Mouse (Mus musculus) ES-CJ7 (cell line): ENCODE data around the gene Suox.
"Not testable (repeated sequence)": the region's sequence is repeated elsewhere in the genome, so short reads cannot be mapped to it uniquely, and the experiment has no call there.

ENCODE experiments used
- DNase-seq: peaks from one replicate; pipeline ENCODE4 v3.0.0; 2011; ENCODE audit warnings: low read depth, low spot score

Gene Suox

DNA sequence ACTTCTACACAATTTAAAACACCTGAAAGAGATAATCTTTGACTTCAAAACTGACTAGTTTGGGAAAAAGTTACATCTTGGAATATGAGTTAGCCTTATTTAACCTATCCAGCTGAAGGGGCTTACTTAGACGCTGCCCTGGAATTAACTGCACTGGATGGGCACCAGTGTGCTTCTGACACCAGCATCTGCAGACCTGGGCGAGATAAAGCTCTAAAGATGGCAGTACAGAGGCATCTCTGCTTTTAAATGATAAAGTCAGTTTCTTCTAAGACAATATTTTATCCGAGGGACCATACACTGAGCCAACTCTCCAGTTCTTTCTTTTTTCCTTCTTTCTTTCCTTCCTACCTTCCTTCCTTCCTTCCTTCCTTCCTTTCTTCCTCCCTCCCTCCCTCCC lies 9.1 kb downstream of the Suox start:
- DNase-seq: no peak

DNA sequence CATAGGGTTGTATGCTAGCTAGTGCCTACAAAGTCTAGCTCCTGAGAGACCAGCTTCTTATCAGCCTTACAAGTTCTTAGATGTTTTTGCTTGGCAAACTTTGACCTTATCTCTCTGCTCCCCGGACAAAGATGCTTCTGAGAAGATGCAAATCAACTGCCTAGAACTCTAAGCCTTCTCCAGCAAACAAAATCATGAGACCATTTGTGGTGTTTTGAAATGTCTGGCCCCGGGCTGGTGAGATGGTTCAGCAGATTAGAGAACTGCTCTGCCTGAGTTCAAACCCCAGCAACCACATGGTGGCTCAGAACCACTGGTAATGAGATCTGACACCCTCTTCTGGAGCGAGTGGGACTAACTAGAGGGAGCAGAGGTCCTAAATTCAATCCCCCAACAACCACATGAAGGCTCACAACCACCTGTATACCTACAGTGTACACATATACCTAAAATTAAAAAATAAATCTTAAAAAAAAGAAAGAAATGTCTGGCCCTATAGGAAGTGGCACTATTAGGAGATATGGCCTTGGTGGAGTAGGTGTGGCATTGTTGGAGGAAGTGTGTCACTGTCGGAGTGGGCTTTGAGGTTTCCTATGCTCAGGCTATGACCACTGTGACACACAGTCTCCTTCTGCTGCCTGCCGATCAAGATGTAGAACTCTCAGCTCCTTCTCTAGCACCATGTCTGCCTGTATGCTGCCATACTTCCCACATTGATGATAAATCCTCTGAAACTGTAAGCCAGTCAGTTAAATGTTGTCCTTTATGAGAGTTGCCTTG lies 10.2 kb downstream of the Suox start:
- no peak for DNase-seq

DNA sequence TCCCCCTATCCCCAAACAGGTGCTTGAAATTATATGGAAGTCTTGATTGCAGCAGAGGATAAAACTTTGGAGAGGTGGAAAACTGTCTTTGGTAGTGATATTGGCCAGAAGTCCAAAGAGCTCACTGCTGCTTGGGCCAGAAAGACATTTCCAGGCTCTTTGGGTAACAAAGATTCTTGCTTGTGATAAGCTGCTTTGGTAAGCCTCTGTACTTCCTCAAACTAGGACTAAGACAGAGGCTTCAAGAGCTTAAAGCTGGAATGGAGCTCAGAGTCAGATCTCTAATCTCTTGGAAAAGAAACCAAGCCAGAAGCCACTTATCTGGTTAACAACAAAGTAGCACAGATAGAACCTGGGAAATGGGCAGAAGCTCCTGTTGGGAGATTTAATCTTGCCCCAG lies 11.4 kb downstream of the Suox start:
- no peak for DNase-seq

DNA sequence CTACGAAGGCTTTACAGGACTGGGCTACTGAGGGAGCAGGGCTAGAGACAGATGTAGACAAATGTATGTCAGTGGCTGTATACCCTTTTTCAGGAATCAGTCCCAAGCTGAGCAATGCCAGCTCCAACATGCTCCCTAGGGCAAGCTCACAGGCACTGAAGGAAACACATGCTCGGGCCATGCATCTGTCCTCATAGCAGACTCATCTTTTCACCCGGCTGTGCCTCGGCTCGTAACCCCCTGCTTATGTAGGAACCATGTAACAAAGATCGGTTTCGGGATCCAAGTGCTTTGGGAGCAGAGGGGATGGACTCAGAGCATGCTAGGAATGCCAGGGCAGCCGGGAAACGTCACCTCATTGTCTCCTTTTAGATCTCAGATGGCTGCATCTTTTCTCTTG lies 14.4 kb downstream of the Suox start:
- DNase-seq: no peak

DNA sequence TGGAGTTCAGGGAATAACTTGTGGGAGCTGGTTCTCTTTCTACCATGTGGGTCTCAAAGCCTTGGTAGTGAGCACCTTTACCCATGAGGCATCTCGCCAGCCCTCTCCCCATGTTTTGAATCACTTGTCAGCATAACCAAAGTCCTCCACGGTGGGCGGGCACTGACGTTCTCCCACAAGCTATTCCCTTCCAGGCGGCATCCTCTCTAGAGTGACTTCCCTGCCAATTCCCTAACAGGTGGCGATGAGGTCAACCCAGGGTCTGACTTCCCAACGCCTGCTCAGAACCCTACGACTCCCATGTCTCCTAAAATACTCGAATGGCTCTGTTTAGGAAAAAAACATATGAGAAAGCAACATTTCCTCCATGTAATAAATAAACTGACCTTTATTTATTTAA lies 16.0 kb downstream of the Suox start:
- no peak for DNase-seq

DNA sequence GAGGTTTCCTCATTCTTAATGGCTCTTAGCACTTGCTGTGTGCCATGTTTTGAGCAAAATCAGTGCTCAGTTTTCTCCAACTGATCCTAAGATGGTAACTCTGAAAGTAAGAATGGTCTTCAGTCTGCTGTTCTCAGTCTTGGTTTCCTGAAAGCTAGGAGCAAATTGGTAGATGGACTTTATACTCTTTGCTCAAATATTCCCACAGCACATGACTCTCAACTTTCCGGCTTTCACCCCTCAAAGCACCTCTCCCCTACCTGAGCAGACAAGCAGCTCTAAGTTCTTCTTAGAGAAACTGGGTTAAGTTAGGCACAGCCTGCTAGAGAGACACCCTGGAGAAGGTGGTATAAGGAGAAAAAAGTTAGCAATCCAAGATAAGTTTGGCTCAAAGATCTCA lies 17.1 kb downstream of the Suox start:
- no peak for DNase-seq

DNA sequence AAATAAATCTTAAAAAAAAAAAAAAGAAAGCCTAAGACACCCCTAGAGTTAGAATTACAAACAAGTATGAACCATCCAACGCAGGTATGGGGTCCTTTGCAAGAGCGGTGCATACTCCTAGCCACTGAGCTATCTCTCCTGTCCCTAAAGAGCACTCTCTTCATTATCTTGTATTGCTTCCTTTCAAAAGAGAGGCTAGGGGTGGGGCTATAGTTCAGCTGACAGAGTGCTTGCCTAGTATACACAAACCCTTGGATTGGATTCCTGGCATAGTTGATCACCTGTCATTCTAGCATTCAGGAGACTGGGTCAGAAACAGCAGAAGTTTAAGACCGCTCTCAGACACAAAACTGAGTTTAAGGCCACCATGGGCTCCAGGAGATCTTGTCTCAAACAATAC lies 18.6 kb downstream of the Suox start:
- DNase-seq: no peak

DNA sequence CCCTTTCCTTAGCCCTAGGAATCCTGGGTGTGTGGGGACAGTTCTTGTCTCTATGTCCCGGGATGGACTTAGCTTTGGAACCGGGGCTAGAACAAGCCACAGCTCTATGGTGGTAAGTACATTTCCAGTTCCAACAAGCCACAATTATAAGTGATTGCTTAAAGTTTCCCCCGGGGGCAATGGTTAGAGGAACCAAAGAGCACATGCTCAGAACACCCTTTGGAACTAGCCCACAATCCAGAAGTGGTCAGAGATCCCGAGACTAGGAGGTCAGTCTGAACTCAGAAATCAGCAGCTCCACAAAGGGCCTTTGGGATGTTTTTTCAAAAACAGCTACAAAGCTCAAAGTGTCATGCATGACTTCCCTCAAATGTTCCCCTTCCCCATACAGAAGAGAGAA lies 20.0 kb downstream of the Suox start:
- DNase-seq: no peak

DNA sequence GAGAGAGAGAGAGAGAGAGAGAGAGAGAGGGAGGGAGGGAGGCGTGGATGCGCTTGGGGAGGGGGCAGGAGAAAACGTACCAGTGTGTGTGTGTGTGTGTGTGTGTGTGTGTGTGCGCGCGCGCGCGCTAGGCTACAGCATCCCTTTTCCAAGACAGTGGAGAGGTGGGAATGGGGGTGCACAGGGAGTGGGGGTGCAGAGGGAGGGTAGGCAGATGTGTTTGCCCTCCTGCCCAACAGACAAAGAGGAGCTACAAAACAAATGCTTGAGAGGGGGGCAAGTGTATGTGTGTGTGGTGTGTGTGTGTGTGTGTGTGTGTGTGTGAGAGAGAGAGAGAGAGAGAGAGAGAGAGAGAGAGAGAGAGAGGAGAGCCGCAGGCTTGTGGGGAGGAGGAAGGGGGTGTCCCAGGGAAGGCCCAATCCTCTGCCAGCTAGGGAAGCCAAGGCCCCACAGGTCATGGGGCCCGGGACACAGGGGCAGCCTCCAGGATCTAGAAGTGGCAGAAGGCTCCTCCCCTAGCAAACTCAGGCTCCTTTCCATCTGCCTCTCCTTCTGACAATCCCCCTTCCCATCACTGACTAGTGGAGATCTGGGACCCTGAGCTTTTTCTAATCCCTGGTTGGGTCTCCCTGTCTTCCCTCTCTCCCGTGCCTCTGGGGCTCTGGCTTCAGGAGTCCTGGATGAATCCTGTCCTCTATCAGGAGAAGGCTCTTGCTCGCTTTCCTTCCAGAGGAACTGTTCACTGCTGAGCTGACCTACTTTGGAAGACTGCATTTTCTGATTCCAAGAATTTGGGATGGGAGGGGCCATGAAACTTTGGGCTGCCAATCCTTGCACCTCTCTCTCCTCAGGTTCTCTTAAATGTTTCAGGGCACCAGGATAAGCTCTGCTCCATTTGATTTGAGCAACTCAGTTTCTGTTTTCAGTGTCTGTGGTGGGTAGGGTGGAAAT lies 27.5 kb downstream of the Suox start:
- DNase-seq: no peak

DNA sequence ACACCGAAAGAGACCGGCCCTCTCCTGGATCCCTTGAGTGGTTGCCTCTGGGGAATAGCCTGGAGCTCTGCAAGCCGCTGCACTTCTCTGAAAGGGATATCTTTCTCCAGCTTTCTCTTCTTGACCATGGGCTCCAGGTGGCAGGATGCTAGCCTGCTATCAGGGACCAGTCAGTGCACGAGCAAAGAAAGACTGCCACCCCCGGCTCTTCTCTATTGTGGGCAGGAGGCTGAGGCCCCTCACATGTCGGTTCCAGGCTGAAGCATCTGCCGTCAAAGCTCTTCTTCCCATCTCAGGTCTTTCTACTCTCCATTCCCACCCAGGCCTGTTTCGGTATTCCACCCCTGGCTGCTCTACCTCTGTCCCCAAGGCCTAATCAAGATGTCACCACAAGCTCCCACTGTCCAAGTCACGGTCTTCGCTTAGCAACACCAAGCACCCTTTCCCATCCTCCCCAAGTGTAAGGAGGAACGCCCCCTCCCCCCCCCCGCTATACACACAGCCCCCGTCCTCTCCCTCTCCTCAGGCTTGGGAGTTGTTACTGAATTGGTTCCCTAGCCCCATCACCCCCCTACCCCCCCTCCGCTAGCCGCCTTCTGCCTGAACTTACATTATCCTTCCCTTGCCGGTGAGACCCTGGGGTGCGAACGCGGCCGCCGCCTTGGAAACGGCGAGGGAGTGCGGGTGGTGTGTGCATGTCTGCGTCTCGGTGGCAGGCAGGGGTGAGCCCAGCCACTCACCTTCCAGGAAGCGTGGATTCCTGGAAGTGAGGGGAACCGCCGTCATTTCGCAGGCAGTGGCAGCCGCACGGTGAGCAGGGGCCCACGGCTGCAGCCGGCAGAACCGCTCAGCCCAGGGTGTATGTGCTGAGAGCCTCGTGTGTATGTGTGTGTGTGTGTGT lies 28.5 kb downstream of the Suox start, which contains the start of gene Ikzf4:
Gene Ikzf4 (minus strand): TSS at position 881 of the 901 bp plus-strand sequence.
- peak; percentile 52 for DNase-seq

DNA sequence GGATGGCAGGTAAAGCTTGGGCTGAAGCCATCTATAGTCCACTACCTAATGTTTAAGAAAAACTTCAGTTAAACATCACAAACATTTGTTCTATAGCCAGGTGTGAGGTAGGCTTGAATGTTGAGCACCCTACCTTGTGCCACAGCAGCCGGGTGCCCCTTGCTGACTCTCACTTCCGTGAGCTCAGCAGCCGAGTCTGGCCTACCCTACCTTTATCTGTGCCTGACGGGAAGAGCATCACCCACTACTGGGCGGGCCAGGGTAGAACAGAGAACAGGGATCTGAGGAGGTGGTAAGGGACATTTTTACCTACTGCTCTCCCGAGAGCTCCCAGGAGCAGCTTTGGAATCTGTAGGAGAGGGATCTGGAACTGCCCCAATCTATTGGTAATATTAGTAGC lies 31.1 kb downstream of the Suox start:
- no peak for DNase-seq

DNA sequence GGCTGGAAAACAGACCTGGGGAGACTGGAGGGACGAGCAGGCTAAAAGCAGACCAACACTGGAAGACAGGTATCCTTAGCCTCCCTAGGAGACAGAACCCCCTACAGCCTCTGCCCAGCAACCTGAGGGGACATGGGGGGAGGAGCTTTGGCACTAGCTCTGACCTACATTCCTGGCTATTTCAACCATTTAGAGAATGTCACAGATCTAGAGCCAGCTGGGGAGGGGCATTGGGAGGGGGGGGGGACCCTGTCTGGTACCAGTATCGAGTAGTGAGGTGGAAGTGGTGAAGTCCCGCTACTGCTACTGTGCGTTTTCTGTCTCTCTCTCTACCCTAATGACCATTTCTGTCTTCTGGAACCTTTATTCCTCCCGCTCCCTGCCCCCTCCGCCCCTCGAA lies 32.0 kb downstream of the Suox start:
- DNase-seq: no peak

DNA sequence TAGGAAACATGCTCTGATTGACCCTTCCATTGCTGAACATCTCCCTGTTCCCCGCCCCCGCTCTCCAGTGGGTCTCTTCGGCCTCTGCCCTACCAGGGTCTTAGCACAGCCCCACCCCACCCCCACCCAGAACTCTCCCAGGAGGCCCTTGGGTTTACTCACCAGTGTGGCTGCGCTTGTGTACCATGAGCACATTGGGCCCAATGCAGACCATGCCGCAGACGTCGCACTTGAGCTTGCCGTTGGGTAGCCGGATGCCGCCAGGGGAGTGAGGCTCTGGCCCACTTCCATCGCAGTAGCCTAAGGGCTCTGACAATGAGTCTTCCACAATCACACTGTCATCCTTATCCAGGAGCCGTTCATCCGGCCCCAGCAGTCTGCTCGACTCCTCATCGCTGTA lies 33.0 kb downstream of the Suox start:
- peak; percentile 59 for DNase-seq

DNA sequence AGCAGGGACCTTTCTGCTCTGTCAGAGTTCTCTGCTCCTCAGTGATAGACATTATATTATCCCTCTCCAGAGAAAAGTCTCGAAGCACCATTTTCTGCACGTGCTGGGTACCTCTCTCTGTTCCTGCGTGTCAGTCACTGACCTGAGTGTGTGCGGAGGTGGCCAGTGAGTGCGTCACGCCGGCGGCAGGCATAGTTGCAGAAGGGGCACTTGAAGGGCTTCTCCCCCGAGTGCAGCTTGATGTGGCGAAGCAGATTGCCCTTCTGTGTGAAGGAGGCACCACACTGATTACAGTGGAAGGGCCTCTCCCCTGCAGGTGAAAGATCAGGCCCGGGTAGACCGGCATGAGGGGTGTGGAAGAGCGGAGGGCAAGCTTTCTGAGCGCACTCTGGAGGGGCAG lies 33.9 kb downstream of the Suox start:
- DNase-seq: no peak

DNA sequence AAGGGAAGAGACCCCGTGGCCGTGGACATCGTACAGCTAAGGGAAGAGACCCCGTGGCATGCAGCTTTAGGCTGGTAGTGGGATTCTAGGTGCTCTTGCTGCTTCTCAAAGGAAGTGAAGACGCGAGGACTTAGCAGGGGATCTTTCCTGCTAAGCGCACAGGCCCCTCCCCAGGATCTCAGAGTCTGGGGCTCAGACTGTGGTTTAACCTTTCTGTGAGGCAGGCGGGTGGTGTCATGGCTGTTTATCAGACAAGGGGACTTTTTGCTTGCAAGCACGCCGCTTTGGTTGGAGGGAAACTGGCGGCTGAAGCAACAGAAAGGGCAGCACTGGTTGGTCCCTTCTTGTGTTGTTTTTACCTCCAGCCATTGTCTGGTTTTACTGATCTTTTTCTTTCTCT lies 36.9 kb downstream of the Suox start:
- DNase-seq: no peak

DNA sequence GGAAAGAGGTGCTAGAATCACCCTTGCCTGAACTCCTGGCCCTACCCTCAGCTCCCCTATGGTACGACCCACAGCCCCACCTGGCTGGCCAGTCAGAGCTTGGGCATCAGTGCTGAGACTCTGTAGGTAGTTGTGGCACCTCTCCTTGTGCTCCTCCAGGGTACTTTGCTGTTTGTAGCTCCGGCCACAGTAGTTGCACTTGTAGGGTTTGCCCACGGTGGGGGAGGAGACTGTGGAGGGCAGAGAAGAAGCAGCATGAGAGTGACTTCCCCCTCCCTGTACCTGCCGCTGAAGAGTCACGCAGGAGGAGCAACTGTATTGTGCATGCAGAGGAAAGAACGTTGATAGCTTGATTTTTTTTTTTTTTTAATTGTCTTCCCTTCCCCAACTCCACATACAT lies 37.3 kb downstream of the Suox start:
- DNase-seq: no peak

DNA sequence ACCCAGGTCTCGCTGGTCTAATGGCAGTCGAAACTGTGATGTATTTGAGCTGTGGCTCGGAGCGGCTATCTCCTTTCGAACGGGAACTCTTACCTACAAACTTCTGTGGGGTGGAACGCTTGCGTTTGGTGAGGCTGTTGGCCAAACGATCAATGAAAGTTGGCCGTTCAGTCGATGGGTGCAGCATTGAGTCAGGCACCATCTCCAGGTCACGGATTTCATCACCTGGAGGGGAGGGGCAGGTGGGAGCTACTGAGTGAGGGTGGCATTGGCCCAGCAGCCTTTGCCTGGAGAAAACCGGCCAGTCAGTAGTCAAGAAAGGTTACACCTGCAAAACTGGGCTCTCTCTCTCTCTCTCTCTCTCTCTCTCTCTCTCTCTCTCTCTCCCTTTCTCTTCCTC lies 38.2 kb downstream of the Suox start:
- no peak for DNase-seq

DNA sequence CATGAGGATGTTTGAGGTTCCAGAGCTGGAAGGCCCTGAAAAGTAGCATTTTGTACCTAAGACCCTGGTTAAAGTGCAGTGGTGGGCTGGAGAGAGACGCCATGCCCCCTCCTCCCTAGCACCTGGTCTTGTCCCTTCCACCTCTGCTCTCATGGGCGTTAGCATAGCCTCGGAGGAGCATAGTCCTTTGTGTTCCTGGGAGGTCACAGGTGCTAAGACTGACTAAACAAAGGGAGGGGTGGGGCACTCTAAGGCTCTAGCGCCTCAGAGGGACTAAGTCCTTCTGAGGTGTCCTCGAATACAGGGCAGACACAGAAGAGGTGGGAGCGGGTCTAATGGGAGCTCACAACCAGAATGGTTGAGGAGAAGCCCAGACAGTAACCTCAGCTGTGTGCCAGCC lies 42.3 kb downstream of the Suox start:
- DNase-seq: peak; percentile 88

DNA sequence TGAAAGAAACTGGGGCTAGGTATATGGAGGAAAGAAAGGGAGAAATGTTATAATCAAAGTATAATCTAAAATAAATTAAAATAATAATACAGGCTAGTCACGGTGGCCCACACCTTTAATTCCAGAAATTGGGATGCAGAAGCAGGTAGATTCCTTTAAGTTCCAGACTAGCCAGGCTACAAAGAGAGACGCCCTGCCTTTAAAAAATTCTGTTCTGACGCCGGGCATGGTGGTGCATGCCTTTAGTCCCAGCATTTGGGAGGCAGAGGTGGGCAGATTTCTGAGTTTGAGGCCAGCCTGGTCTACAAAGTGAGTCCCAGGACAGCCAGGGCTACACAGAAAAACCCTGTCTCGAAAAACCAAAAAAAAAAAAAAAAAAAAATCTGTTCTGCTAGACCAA lies 43.6 kb downstream of the Suox start:
- not testable (repeated sequence) for DNase-seq

DNA sequence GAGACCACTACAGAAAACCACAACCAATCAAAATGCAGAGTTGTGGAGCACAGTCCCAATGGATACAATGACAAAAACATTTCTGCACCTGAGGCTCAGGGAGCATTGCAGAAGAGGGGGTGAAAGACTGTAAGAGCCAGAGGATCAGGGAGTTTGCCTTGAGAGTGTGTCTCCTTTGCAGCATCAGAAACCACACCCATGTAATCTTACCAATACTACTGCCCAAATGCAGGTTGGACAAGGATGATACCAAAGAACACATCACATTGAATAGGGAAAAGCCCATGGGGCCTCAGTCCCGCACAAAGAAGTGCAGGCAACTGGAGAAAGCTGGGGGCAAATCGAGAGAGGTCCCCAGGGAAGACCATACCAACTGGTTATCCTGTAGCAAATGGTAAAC lies 44.1 kb downstream of the Suox start:
- DNase-seq: no peak

DNA sequence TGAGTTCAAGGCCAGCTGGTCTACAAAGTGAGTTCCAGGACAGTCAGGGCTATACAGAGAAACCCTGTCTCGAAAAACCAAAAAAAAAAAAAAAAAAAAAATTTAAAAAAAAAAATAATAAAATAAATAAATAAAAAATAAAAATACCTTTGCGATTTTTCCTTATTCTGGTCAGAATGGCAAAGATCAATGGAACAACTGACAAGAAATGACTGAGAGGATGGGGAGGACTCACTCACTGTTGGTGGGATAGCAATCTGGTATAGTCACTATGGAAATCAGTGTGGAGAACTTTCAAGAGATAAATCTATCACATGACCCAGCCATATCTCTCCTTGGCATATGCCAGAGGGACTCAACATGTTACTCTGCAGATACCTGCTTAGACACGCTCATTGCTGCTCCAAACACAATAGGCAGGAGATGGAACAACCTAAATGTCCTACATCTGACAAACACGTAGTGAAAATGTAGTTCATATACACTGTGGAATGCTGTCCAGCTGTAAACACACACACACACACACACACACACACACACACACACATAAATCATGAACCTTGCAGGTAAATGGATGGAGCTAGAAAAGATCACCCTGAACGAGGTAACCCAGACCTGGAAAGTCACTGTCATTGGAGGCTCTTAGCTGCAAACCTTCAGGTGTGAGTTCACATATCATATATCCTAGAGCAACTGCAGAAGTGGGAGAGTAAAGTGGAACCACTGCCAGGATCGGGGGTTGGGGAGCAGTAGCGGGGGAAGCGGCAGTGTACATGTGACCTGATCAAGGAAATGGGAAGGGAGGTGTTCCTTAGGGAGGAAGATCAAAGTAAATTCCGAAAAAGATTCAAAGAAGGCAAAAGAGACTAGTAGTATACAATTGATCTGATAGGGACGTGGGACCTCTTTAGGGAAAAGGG lies 46.2 kb downstream of the Suox start:
- DNase-seq: no peak
